Mouse (Mus musculus) thymus, adult 2 months (tissue): Measurements from ENCODE around the gene Bcl7b.

Experiments
- CTCF ChIP-seq: fragments of 200-500 bp; IDR thresholded peaks from 2 replicates; pipeline ENCODE4 v1.5.1; 2012; ENCODE audit warnings: mild to moderate bottlenecking, control low read depth, low read length, moderate library complexity, borderline replicate concordance; ENCODE audit not compliant: control insufficient read depth, poor library complexity, insufficient read depth; ENCODE audit errors: extremely low read depth
- POLR2A ChIP-seq: fragments of 200-500 bp; IDR thresholded peaks from 2 replicates; pipeline ENCODE4 v1.6.1; 2012; ENCODE audit warnings: mild to moderate bottlenecking, low read length, control low read depth, moderate library complexity; ENCODE audit not compliant: control insufficient read depth, poor library complexity, insufficient read depth; ENCODE audit errors: extremely low read depth

DNA sequence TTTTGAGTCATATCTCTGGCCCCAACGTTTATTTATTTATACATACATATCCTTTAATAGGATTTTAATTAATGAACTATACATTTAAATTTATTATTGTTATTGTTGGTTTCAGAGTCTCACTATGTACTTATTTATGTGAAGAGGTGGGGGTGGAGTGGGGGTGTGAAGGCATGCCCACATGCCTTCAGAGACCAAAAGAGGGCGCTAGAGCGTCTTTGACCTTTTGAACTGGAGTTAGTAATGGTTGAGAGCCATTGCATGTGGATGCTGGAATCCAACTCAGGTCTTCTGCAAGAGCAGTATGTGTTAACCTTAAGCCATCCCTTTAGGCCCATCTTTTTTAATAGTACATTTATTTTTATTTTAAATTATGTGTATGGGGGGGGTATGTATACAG lies 17.5 kb downstream of the Bcl7b start:
- no peak for TF ChIP-seq POLR2A
- TF ChIP-seq CTCF, result no peak
